Mouse (Mus musculus): ENCODE data around the gene Sidt1. TPM values are rescaled to one million over a fixed set of nuclear protein-coding genes. Genes with fewer than 3 reads are reported as not detected.

Gene Sidt1
- total and polyA plus RNA-seq, 3 experiments = not detected

GRCm38 (mm10) chr16:44282614-44283325 lies 50.2 kb downstream of the Sidt1 start:
- no peak for DNase-seq (ENCODE audit: low read depth, low spot score)
- Histone ChIP-seq H3K79me2 (ENCODE audit: control insufficient read depth, insufficient read depth, low read length, poor library complexity) (no peaks in the 10 kb centered on the region), H3K9ac (ENCODE audit: control insufficient read depth, low read depth, low read length, poor library complexity, severe bottlenecking) (no peak overlapping the region), H3K9me3 (replicated peaks; ENCODE audit: insufficient read depth, low read length) (no peaks in the 10 kb centered on the region), H3K4me1 (ENCODE audit: control insufficient read depth in 1 of 2, insufficient read depth in 2 of 2, low read length in 2 of 2) (no peaks in the 10 kb centered on the region), H3K27me3 (ENCODE audit: control insufficient read depth in 1 of 2, insufficient read depth in 2 of 2, low read length in 2 of 2) (no peaks in the 10 kb centered on the region; a peak in 2 of 4 replicates), H3K27ac (ENCODE audit: control insufficient read depth, low read depth, low read length) (no peak overlapping the region), H3K36me3 (ENCODE audit: control insufficient read depth in 1 of 2, insufficient read depth in 2 of 2, low read length in 2 of 2) (no peaks in the 10 kb centered on the region), H3K4me3 (ENCODE audit: control insufficient read depth in 1 of 2, insufficient read depth in 1 of 2, low read depth in 2 of 2, low read length in 2 of 2) (no peak overlapping the region)
- TF ChIP-seq MXI1 (IDR thresholded peaks at IDR 0.05; ENCODE audit: low read depth, low read length) (no peak), E2F4 (IDR thresholded peaks at IDR 0.05; ENCODE audit: borderline replicate concordance, low read depth, low read length) (no peak), ELF1 (IDR thresholded peaks at IDR 0.05; ENCODE audit: low read depth, low read length) (no peak), UBTF (IDR thresholded peaks at IDR 0.05; ENCODE audit: borderline replicate concordance, insufficient read depth, low read depth, low read length) (no peak), USF1 (IDR thresholded peaks at IDR 0.05; ENCODE audit: low read depth, low read length) (no peak), MYC (IDR thresholded peaks at IDR 0.05; ENCODE audit: low read depth, low read length) (no peak), MAZ (IDR thresholded peaks at IDR 0.05; ENCODE audit: low read depth, low read length) (no peak), ETS1 (IDR thresholded peaks at IDR 0.05; ENCODE audit: low read depth, low read length) (no peak), MAFK (IDR thresholded peaks at IDR 0.05; ENCODE audit: borderline replicate concordance, low read depth, low read length) (no peak), BHLHE40 (IDR thresholded peaks at IDR 0.05; ENCODE audit: borderline replicate concordance, low read depth, low read length) (no peak), POLR2AphosphoS5 (IDR thresholded peaks at IDR 0.05; ENCODE audit: borderline replicate concordance, low read depth, low read length) (no peak), RCOR1 (IDR thresholded peaks at IDR 0.05; ENCODE audit: low read depth, low read length) (no peak), CTCF (IDR thresholded peaks at IDR 0.05 in 2 of 3, conservative IDR thresholded peaks at IDR 0.05 in 1 of 3; ENCODE audit: control insufficient read depth in 1 of 3, insufficient read depth in 1 of 3, low read depth in 2 of 3, low read length in 3 of 3, poor library complexity in 1 of 3, severe bottlenecking in 1 of 3) (no peak), SMC3 (IDR thresholded peaks at IDR 0.05; ENCODE audit: low read depth, low read length) (no peak), ZMIZ1 (IDR thresholded peaks at IDR 0.05; ENCODE audit: low read depth, low read length) (no peak)

- no peaks in the 10 kb centered on the region; a peak in 2 of 4 replicates for H3K27me3 ChIP-seq (ENCODE audit: control insufficient read depth in 1 of 2, insufficient read depth in 2 of 2, low read length in 2 of 2)
- no peaks in the 10 kb centered on the region for H3K79me2 ChIP-seq (ENCODE audit: control insufficient read depth, insufficient read depth, low read length, poor library complexity)
- no peak overlapping the region for H3K4me3 ChIP-seq (ENCODE audit: control insufficient read depth in 1 of 2, insufficient read depth in 1 of 2, low read depth in 2 of 2, low read length in 2 of 2)
- H3K9ac ChIP-seq (ENCODE audit: control insufficient read depth, low read depth, low read length, poor library complexity, severe bottlenecking) = no peak overlapping the region
- TF ChIP-seq ETS1 (IDR thresholded peaks at IDR 0.05; ENCODE audit: low read depth, low read length) (no peak), MAZ (IDR thresholded peaks at IDR 0.05; ENCODE audit: low read depth, low read length) (no peak), JUND (IDR thresholded peaks at IDR 0.05; ENCODE audit: low read depth, low read length) (no peak), CHD1 (IDR thresholded peaks at IDR 0.05; ENCODE audit: low read depth, low read length) (no peak), SMC3 (IDR thresholded peaks at IDR 0.05; ENCODE audit: low read depth, low read length) (no peak), MEF2A (IDR thresholded peaks at IDR 0.05; ENCODE audit: extremely low read depth, insufficient replicate concordance, low read depth, low read length, poor library complexity, severe bottlenecking) (no peak), NELFE (IDR thresholded peaks at IDR 0.05; ENCODE audit: low read depth, low read length) (no peak), MAFK (IDR thresholded peaks at IDR 0.05; ENCODE audit: borderline replicate concordance, low read depth, low read length) (no peak), KAT2A (conservative IDR thresholded peaks at IDR 0.05; ENCODE audit: low read depth, low read length) (no peak), MAX (IDR thresholded peaks at IDR 0.05; ENCODE audit: low read length) (no peak), NRF1 (IDR thresholded peaks at IDR 0.05; ENCODE audit: insufficient read depth, low read depth, low read length, poor library complexity, severe bottlenecking) (no peak), MYC (IDR thresholded peaks at IDR 0.05; ENCODE audit: low read depth, low read length) (no peak), TAL1 (IDR thresholded peaks at IDR 0.05; ENCODE audit: low read length) (no peak), ZKSCAN1 (IDR thresholded peaks at IDR 0.05; ENCODE audit: low read depth, low read length) (no peak), UBTF (IDR thresholded peaks at IDR 0.05; ENCODE audit: borderline replicate concordance, insufficient read depth, low read depth, low read length) (no peak), ZC3H11A (IDR thresholded peaks at IDR 0.05; ENCODE audit: low read depth, low read length) (no peak), ZMIZ1 (IDR thresholded peaks at IDR 0.05; ENCODE audit: low read depth, low read length) (no peak), TCF12 (IDR thresholded peaks at IDR 0.05; ENCODE audit: low read depth, low read length) (no peak), ZNF384 (IDR thresholded peaks at IDR 0.05; ENCODE audit: low read depth, low read length) (no peak)
- no peak for DNase-seq (ENCODE audit: low read depth, low spot score)
- no peak overlapping the region for H3K27ac ChIP-seq (ENCODE audit: control insufficient read depth, low read depth, low read length)
- H3K4me1 ChIP-seq (ENCODE audit: control insufficient read depth in 1 of 2, insufficient read depth in 2 of 2, low read length in 2 of 2) = no peaks in the 10 kb centered on the region
- H3K36me3 ChIP-seq (ENCODE audit: control insufficient read depth in 1 of 2, insufficient read depth in 2 of 2, low read length in 2 of 2) = no peaks in the 10 kb centered on the region
- no peaks in the 10 kb centered on the region for H3K9me3 ChIP-seq (replicated peaks; ENCODE audit: insufficient read depth, low read length)
Measured at GRCm38 (mm10) chr16:44282036-44282435, 51.0 kb downstream of the Sidt1 start.
